Mouse (Mus musculus) erythroblast, embryonic 14.5 days (primary cell): ENCODE data around the gene Gtf2i.

Experiments used
- GATA1 ChIP-seq: IDR thresholded peaks from 2 replicates; pipeline ENCODE4 v1.6.1; 2012; ENCODE audit warnings: low read length, inconsistent platforms, mixed read lengths
- TAL1 ChIP-seq: IDR thresholded peaks from 3 replicates; pipeline ENCODE4 v1.6.1; 2012; ENCODE audit warnings: low read length, inconsistent platforms, mixed read lengths

- TF ChIP-seq GATA1, result no peak
- no peak for TF ChIP-seq TAL1
Measured at GRCm38 (mm10) chr5:134345449-134345848, 30.9 kb upstream of the Gtf2i start.
